Mouse (Mus musculus) heart, embryonic 14.5 days (tissue): ENCODE measurements around the gene Ptgs1. TPM values are rescaled to one million over a fixed set of nuclear protein-coding genes. Genes with fewer than 3 reads are reported as not detected.

Experiments
- ATAC-seq: fragments of 200-750 bp; cut with Nextera tagmentation; 2 replicates; pipeline ENCODE4 v1.8.0; 2017; ENCODE audit warnings: low read depth, moderate TSS enrichment; ENCODE audit not compliant: insufficient number of reproducible peaks, insufficient read depth, low FRiP score
- H3K27ac ChIP-seq, 2 experiments: fragments of 200-500 bp in 1 of 2; fragments of 300-500 bp in 1 of 2; sonication (generic) in 1 of 2; replicated peaks in 1 of 2; 2 replicates each; pipeline ENCODE4 v1.5.1; 2012 to 2014; ENCODE audit warnings: low read depth in 2 of 2, low read length in 2 of 2, control low read depth in 1 of 2, mild to moderate bottlenecking in 1 of 2, mixed read lengths in 1 of 2; ENCODE audit not compliant: control insufficient read depth in 1 of 2, insufficient read depth in 1 of 2
- H3K27me3 ChIP-seq: fragments of 300-500 bp; sonication (generic); 2 replicates; pipeline ENCODE4 v1.6.1; 2014; ENCODE audit warnings: mild to moderate bottlenecking, low read length, control low read depth; ENCODE audit not compliant: control insufficient read depth, insufficient read depth
- H3K36me3 ChIP-seq: fragments of 300-500 bp; sonication (generic); 2 replicates; pipeline ENCODE4 v1.6.1; 2014; ENCODE audit warnings: mild to moderate bottlenecking, control low read depth, low read length, mixed read lengths; ENCODE audit not compliant: control insufficient read depth, insufficient read depth
- H3K4me1 ChIP-seq, 2 experiments: fragments of 200-500 bp in 1 of 2; fragments of 300-500 bp in 1 of 2; sonication (generic) in 1 of 2; 2 replicates each; pipeline ENCODE4 v1.6.1; 2012 to 2014; ENCODE audit warnings: low read length in 2 of 2, control low read depth in 1 of 2, mixed read lengths in 1 of 2; ENCODE audit not compliant: control insufficient read depth in 2 of 2, insufficient read depth in 2 of 2
- H3K4me2 ChIP-seq: fragments of 300-500 bp; sonication (generic); 2 replicates; pipeline ENCODE4 v1.6.1; 2014; ENCODE audit warnings: mild to moderate bottlenecking, low read length
- H3K4me3 ChIP-seq, 2 experiments: fragments of 200-500 bp in 1 of 2; fragments of 300-500 bp in 1 of 2; sonication (generic) in 1 of 2; 2 replicates each; pipeline ENCODE4 v1.5.1; 2012 to 2014; ENCODE audit warnings: low read length in 2 of 2, mild to moderate bottlenecking in 2 of 2, control low read depth in 1 of 2, low read depth in 1 of 2, moderate library complexity in 1 of 2; ENCODE audit not compliant: control insufficient read depth in 1 of 2, insufficient read depth in 1 of 2
- H3K9ac ChIP-seq: fragments of 300-500 bp; sonication (generic); 2 replicates; pipeline ENCODE4 v1.6.1; 2014; ENCODE audit warnings: mild to moderate bottlenecking, low read length
- H3K9me3 ChIP-seq: fragments of 300-500 bp; sonication (generic); 2 replicates; pipeline ENCODE4 v1.6.1; 2016; ENCODE audit warnings: low read length, control low read depth; ENCODE audit not compliant: control insufficient read depth
- WGBS: fragments of 180-500 bp; shearing (Covaris S2); extraction: QIAGEN DNeasy Blood & Tissue Kit; methylation state at CpG from one replicate; pipeline ENCODE4 v1.1.7; 2014; 5-methylcytosine and 5-hydroxymethylcytosine counted together
- polyA plus RNA-seq: library from polyadenylated mRNA; unstranded; fragments of >200 nt; fragmentation: Nextera tagmentation; extraction: Ambion mirVana; gene quantifications from 2 replicates; pipeline ENCODE4 v1.2.1, GENCODE M21; 2014

Ptgs1 gene
- polyA plus RNA-seq, 1 experiment from 2014 or later, result 31.0 TPM

- Histone ChIP-seq H3K4me3 (no peak overlapping the region), H3K9ac (no peak overlapping the region), H3K36me3 (no peaks in the 10 kb centered on the region), H3K27ac (no peak overlapping the region), H3K4me2 (no peak overlapping the region), H3K4me1 (peaks cover 12 to 13% of the 10 kb centered on the region in 2 experiments), H3K27me3 (no peaks in the 10 kb centered on the region), H3K9me3 (no peaks in the 10 kb centered on the region)
- no peak for ATAC-seq
- 60% methylated on average over 7 of the region's 7 CpGs for WGBS
Observed at GRCm38 (mm10) chr2:36222168-36222848, 7.9 kb upstream of the Ptgs1 start.

DNA sequence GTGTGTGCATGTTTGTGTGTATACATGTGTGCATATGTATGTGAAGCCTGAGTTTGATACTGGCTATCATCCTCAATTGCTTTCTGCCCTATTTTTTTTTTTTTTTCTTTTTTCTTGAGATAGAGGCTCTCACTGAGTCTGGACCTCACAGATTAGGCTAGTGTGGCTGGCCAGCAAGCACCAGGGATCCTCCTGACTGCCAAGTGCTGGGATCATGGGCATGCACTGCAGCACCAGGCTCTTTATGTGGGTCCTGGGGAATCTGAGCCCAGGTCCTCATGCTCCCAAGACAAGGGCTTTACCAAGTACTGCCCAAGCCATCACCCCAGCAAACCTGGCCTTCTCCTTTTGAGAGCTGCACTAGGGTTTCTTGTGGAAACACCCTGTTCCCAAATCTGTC lies 6.8 kb upstream of the Ptgs1 start:
- H3K4me2 ChIP-seq, result no peak overlapping the region
- ATAC-seq, result no peak
- peaks cover 4 to 5% of the 10 kb centered on the region in 2 experiments; a peak in 2 of 4 replicates for H3K4me1 ChIP-seq
- H3K9me3 ChIP-seq, result no peaks in the 10 kb centered on the region
- H3K36me3 ChIP-seq, result no peaks in the 10 kb centered on the region
- no peak overlapping the region for H3K4me3 ChIP-seq
- H3K9ac ChIP-seq, result no peak overlapping the region
- H3K27ac ChIP-seq, result no peak overlapping the region
- no peaks in the 10 kb centered on the region for H3K27me3 ChIP-seq

GRCm38 (mm10) chr2:36224153-36224552 lies 6.1 kb upstream of the Ptgs1 start:
- 43% methylated on average over 7 of the region's 7 CpGs for WGBS
- ATAC-seq, result peak; percentile 22; the same call in 1 of the 2 replicates
- H3K9ac ChIP-seq, result no peak overlapping the region

GRCm38 (mm10) chr2:36224599-36224998 lies 5.6 kb upstream of the Ptgs1 start:
- Histone ChIP-seq H3K9me3 (no peaks in the 10 kb centered on the region), H3K27me3 (no peaks in the 10 kb centered on the region), H3K9ac (no peak overlapping the region), H3K4me3 (no peak overlapping the region), H3K4me1 (peaks cover 4 to 5% of the 10 kb centered on the region in 2 experiments; a peak in 2 of 4 replicates), H3K36me3 (no peaks in the 10 kb centered on the region), H3K4me2 (no peak overlapping the region), H3K27ac (no peak overlapping the region)
- no peak for ATAC-seq
- 22% methylated on average over 2 of the region's 2 CpGs for WGBS

More at GRCm38 (mm10) chr2:36224153-36224552, 6.1 kb upstream of the Ptgs1 start:
- Histone ChIP-seq H3K4me1 (peaks cover 4 to 5% of the 10 kb centered on the region in 2 experiments; a peak in 2 of 4 replicates), H3K27me3 (no peaks in the 10 kb centered on the region), H3K4me3 (no peak overlapping the region), H3K9me3 (no peaks in the 10 kb centered on the region), H3K4me2 (no peak overlapping the region), H3K36me3 (no peaks in the 10 kb centered on the region), H3K27ac (no peak overlapping the region)

- H3K27me3 ChIP-seq, result no peaks in the 10 kb centered on the region
- H3K27ac ChIP-seq, result peak overlapping the region in 1 of 2 experiments; percentile 59; a peak in 1 of 4 replicates
- peak overlapping the region; percentile 79 for H3K9ac ChIP-seq
- no peaks in the 10 kb centered on the region for H3K9me3 ChIP-seq
- WGBS, result 22% methylated on average over 9 of the region's 10 CpGs
- H3K4me2 ChIP-seq, result peak overlapping the region; percentile 97
- H3K4me3 ChIP-seq, result peak overlapping the region; percentile 53 to 56
- peaks cover 24 to 28% of the 10 kb centered on the region in 2 experiments for H3K4me1 ChIP-seq
- ATAC-seq, result no peak
- no peaks in the 10 kb centered on the region for H3K36me3 ChIP-seq
Observed at GRCm38 (mm10) chr2:36230967-36231366, 741 bp downstream of the Ptgs1 start.

DNA sequence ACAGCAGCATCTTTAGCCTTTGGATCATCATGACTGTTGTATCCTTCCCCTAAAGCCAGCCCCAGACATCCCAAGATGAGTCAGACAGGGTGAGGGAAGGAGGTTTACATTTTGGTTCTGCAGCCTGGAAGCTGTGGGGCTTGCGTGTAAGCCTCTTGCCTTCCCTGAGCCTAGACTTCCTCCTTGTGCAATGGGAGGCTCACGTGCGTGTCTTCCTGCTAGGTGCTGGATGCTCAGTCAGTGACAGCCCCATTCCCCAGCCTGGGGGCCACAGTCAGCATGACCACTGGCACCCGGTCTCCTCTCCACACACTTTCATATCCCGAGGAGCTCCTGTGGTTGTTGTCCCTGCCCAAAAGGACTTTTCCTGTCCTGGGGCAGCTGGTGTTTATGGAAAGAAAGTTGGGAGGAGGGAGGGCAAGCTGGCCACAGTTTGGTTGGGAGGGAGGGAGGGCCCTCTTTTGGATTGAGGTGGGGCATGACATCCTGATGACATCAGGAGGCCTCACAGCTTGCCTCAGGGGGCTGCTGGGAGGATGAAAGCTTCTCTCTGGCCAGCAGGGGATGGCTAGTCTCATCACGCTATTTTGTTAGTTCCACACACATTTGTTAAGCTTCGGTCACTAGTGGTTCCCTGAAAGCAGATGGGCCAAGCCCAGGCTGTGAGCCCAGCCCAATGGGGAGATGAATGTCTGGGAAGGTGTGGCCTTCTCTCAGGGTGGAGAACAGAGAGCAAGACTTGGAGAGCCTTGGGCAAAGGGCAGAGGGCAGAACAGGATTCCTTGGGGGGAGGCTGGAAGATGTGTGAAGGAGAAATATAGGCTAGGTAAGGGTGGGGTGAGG lies 4.5 kb downstream of the Ptgs1 start:
- Histone ChIP-seq H3K4me1 (peaks cover 37 to 43% of the 10 kb centered on the region in 2 experiments), H3K9ac (no peak overlapping the region), H3K4me2 (no peak overlapping the region), H3K27me3 (no peaks in the 10 kb centered on the region), H3K9me3 (no peaks in the 10 kb centered on the region), H3K27ac (peak overlapping the region in 1 of 2 experiments; percentile 70; a peak in 2 of 4 replicates), H3K4me3 (no peak overlapping the region), H3K36me3 (peaks cover 4% of the 10 kb centered on the region; the same call in 1 of the 2 replicates)
- ATAC-seq, result 0 out of 2 replicates have a peak, but pooled peaks have one; percentile 13
- WGBS, result 41% methylated on average over 7 of the region's 7 CpGs

GRCm38 (mm10) chr2:36235917-36236316 lies 5.7 kb downstream of the Ptgs1 start:
- H3K4me2 ChIP-seq, result 0 out of 2 replicates have a peak overlapping the region, but pooled peaks have one; percentile 11
- H3K9ac ChIP-seq, result no peak overlapping the region
- H3K4me1 ChIP-seq, result peaks cover 33 to 37% of the 10 kb centered on the region in 2 experiments
- peak overlapping the region; percentile 43 to 70 for H3K27ac ChIP-seq
- WGBS, result 6% methylated on average over 4 of the region's 4 CpGs
- no peaks in the 10 kb centered on the region for H3K9me3 ChIP-seq
- no peak overlapping the region for H3K4me3 ChIP-seq
- peaks cover 10% of the 10 kb centered on the region; the same call in 1 of the 2 replicates for H3K36me3 ChIP-seq
- H3K27me3 ChIP-seq, result no peaks in the 10 kb centered on the region
- peak; percentile 70 for ATAC-seq
